Mouse (Mus musculus) G1E (cell line): ENCODE results near the gene Aldob. TPM values are rescaled to one million over a fixed set of nuclear protein-coding genes. Genes with fewer than 3 reads are reported as not detected.

Source experiments
- ATAC-seq: 2 replicates; pipeline ENCODE4 v1.8.0; 2016; ENCODE audit warnings: mild to moderate bottlenecking; ENCODE audit not compliant: insufficient number of reproducible peaks, poor library complexity, low FRiP score, severe bottlenecking; ENCODE audit errors: extremely low read depth
- DNase-seq: peaks from one replicate; pipeline ENCODE4 v3.0.0; 2012; ENCODE audit warnings: low spot score
- H3K27me3 ChIP-seq: 2 replicates; pipeline ENCODE4 v1.6.1; 2012; ENCODE audit warnings: mild to moderate bottlenecking, low read length, inconsistent platforms; ENCODE audit not compliant: insufficient read depth
- H3K36me3 ChIP-seq: replicated peaks from 2 replicates; pipeline ENCODE3; 2012; ENCODE audit warnings: mild to moderate bottlenecking, inconsistent platforms
- H3K4me1 ChIP-seq: 2 replicates; pipeline ENCODE4 v1.6.1; 2012; ENCODE audit warnings: low read depth, low read length, inconsistent platforms, mixed read lengths; ENCODE audit not compliant: insufficient read depth
- H3K4me3 ChIP-seq: 2 replicates; pipeline ENCODE4 v1.5.1; 2012; ENCODE audit warnings: low read depth, mild to moderate bottlenecking, inconsistent platforms, low read length, moderate library complexity, mixed read lengths
- H3K9me3 ChIP-seq: replicated peaks from 2 replicates; pipeline ENCODE4 v1.6.1; 2012; ENCODE audit warnings: inconsistent platforms
- CTCF ChIP-seq: IDR thresholded peaks from 2 replicates; pipeline ENCODE4 v1.5.1; 2012; ENCODE audit warnings: low read depth, low read length, inconsistent platforms, mixed read lengths
- GATA1 ChIP-seq: IDR thresholded peaks from 2 replicates; pipeline ENCODE4 v1.6.1; 2012; ENCODE audit warnings: borderline replicate concordance, low read length, inconsistent platforms, mixed read lengths
- GATA2 ChIP-seq: IDR thresholded peaks from 2 replicates; pipeline ENCODE4 v1.6.1; 2012; ENCODE audit warnings: low read depth, low read length, inconsistent platforms, borderline replicate concordance
- POLR2AphosphoS5 ChIP-seq: IDR thresholded peaks from 2 replicates; pipeline ENCODE4 v1.6.1; 2012; ENCODE audit warnings: low read depth, low read length, inconsistent platforms; ENCODE audit not compliant: insufficient replicate concordance
- TAL1 ChIP-seq: conservative IDR thresholded peaks from 2 replicates; pipeline ENCODE4 v1.6.1; 2012; ENCODE audit warnings: low read depth, low read length, inconsistent platforms, mixed read lengths
- polyA plus RNA-seq: library from polyadenylated mRNA; stranded (reverse); fragments of >175 nt; gene quantifications from 2 replicates; pipeline ENCODE4 v1.2.3, GENCODE M21; 2012
- total RNA-seq, 2 experiments: library from RNA; stranded (forward) in 1 of 2; stranded (reverse) in 1 of 2; fragments of 200-1000 nt in 1 of 2; fragments of >200 nt in 1 of 2; fragmentation: Nextera tagmentation in 1 of 2; gene quantifications; 2 replicates each; pipeline ENCODE4 v1.2.3; 2014 to 2017

Aldob gene
- total and polyA plus RNA-seq, 3 experiments: 0.44 TPM; not detected in 2

DNA sequence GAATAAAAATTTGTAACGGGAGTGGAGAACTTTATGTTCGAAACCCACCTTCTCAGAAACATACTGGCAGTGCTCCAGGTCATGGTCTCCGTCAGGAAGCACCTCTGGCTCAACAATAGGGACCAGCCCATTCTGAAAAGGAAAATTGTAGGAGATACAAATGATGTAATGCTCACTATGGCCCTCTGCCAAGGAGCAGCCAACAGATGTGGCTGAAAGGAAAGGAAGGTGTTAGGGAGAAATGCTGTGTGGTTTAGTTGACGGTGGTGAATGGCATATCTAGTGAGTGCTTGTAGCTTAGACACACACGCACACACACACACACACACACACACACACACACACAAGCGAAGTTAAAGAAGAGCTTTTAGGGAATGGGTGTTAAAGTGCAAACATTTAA lies 9.7 kb downstream of the Aldob start:
- no peaks in the 10 kb centered on the region for H3K36me3 ChIP-seq
- DNase-seq: no peak
- no peak for ATAC-seq

DNA sequence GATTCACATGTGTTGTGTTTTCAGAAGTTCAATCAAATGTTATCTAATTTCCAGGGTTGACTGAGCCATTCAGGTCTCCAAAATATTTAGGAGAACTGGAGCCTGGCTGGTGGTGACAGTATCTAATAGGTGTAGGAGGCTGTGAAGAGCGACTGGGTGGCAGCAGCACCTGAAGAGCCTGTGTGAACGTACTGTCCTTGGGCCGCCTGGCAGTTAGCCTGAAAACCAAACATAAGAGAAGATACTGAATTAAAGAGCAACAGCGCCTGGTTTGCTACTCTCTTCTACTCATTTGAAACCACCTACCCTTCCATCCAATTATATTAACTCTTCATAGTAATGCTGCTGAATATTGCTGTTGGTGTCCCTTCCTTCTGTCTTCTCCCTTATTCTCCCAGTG lies 12.7 kb downstream of the Aldob start:
- H3K4me3 ChIP-seq: no peak overlapping the region
- H3K27me3 ChIP-seq: peaks cover 4% of the 10 kb centered on the region; the same call in 1 of the 2 replicates
- DNase-seq: no peak
- no peaks in the 10 kb centered on the region for H3K9me3 ChIP-seq
- TF ChIP-seq GATA2: no peak
- no peak for TF ChIP-seq POLR2AphosphoS5
- no peak for TF ChIP-seq GATA1
- TF ChIP-seq TAL1: no peak
- TF ChIP-seq CTCF: no peak
- no peaks in the 10 kb centered on the region for H3K4me1 ChIP-seq
- no peak for ATAC-seq
- H3K36me3 ChIP-seq: no peaks in the 10 kb centered on the region

More for the DNA sequence above, 9.7 kb downstream of the Aldob start:
- TF ChIP-seq TAL1 (no peak), GATA2 (no peak), GATA1 (no peak), POLR2AphosphoS5 (no peak), CTCF (no peak)
- peaks cover 11% of the 10 kb centered on the region for H3K27me3 ChIP-seq
- H3K9me3 ChIP-seq: no peaks in the 10 kb centered on the region
- H3K4me1 ChIP-seq: no peaks in the 10 kb centered on the region
- H3K4me3 ChIP-seq: no peak overlapping the region

DNA sequence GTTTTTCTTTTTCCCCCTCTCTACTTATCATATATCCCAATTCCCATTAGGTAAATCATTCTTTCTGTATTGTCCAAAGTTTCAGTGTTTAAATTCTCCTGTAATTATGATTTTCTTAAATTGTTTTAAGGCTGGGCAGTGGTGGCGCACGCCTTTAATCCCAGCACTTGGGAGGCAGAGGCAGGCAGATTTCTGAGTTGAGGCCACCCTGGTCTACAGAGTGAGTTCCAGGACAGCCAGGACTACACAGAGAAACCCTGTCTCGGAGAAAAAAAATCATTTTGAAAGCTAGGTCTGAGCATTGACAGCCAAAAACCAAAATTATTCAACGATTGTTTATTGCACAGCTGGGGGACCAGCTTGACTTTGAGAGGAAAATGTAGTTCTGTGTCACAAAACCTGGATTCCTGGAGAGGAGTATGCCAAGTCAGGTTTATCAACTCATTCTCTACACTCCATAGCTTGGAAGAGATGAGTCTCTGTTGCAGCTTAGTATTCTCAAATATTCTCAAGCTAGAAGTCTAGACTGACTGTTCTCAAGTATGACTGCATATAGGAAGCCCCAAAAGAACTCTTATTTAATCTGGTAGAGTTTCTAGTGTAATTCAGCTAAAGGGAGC lies 13.6 kb downstream of the Aldob start:
- no peaks in the 10 kb centered on the region for H3K9me3 ChIP-seq
- TF ChIP-seq GATA2: no peak
- no peak for TF ChIP-seq CTCF
- TF ChIP-seq TAL1: no peak
- no peak for TF ChIP-seq POLR2AphosphoS5
- no peak for TF ChIP-seq GATA1
- H3K4me1 ChIP-seq: no peaks in the 10 kb centered on the region
- no peaks in the 10 kb centered on the region for H3K36me3 ChIP-seq
- peaks cover 4% of the 10 kb centered on the region; the same call in 1 of the 2 replicates for H3K27me3 ChIP-seq
- no peak overlapping the region for H3K4me3 ChIP-seq
- no peak for ATAC-seq
- DNase-seq: no peak

DNA sequence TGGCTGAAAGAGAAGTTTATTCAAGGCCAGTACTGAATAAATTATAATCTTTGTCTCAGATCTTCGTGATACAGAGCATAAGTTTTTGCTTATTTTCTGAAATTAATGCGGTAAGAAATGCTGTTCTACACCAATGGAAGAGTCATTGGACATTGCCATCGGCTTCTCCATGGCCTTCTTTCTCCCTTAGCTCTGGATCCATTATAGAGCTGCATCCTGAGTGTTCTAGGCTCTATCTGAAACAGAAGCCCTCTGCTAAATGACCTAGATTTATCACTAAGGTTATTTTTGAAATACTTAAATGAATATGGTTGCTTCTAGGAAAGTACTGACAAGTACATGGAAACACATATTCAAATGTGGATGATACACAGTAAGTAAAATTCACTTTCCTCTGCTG lies 14.3 kb downstream of the Aldob start:
- Histone ChIP-seq H3K4me1 (no peaks in the 10 kb centered on the region), H3K36me3 (peaks cover 5% of the 10 kb centered on the region), H3K4me3 (no peak overlapping the region), H3K27me3 (peaks cover 4% of the 10 kb centered on the region; the same call in 1 of the 2 replicates), H3K9me3 (peaks cover 3% of the 10 kb centered on the region)
- ATAC-seq: no peak
- no peak for DNase-seq
- TF ChIP-seq GATA2: no peak
- TF ChIP-seq GATA1: no peak
- no peak for TF ChIP-seq TAL1
- TF ChIP-seq POLR2AphosphoS5: no peak
- no peak for TF ChIP-seq CTCF

DNA sequence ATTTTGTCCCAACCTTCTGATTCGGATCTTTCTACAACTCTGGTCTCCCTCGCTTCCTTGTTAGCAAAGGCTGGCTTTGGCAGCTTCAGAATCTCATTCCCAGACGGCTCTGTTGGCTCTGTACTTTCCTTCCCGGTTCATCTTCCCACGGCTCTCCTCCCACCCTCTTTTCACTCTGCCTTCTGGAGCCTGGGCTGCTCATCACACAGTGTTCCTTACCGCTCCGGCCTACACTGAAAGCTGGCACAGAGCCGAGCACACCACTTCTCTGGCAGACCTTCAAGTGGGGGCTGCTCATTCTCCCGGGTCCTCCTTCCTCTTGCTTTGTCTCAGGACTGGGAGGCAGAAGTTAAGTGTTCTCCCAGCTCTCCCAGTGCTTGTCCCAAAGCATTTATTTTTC lies 26.8 kb downstream of the Aldob start:
- Histone ChIP-seq H3K9me3 (no peaks in the 10 kb centered on the region), H3K4me1 (peaks cover 26% of the 10 kb centered on the region), H3K4me3 (no peak overlapping the region), H3K27me3 (no peaks in the 10 kb centered on the region), H3K36me3 (peaks cover 28% of the 10 kb centered on the region)
- TF ChIP-seq TAL1 (no peak), POLR2AphosphoS5 (no peak), GATA2 (no peak), GATA1 (no peak), CTCF (no peak)
- no peak for DNase-seq
- no peak for ATAC-seq

DNA sequence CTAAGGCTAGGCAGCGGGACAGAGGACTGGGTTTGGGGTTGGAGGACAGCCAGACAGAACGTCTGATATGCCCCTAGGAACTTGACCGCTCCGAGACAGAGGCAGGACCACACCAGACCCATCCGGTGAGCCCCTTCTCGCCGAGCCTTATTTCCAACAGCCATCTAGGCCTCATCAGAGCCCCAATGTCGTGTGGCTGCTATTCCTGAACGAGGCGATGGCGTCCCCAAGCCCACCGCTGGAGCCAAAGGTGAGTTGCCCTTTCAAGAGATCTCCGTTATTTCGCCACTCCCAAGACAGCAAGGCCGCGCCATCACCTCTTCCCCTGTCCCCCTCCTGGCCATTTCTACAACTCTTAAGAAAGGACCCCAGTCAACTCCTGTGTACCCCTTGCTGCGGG lies 28.0 kb downstream of the Aldob start:
- peaks cover 30% of the 10 kb centered on the region for H3K4me1 ChIP-seq
- no peaks in the 10 kb centered on the region for H3K27me3 ChIP-seq
- TF ChIP-seq GATA1 (no peak), POLR2AphosphoS5 (no peak), CTCF (no peak), TAL1 (no peak), GATA2 (no peak)
- no peaks in the 10 kb centered on the region for H3K9me3 ChIP-seq
- peaks cover 35% of the 10 kb centered on the region for H3K36me3 ChIP-seq
- ATAC-seq (peak; percentile 9), DNase-seq (peak; percentile 8)
- H3K4me3 ChIP-seq: peak overlapping the region; percentile 78
